Mouse (Mus musculus) CD8-positive naive resting alpha-beta T cell, adult 57 days (primary cell): Measurements from ENCODE around the gene Atxn7l3. TPM values are rescaled to one million over a fixed set of nuclear protein-coding genes. Genes with fewer than 3 reads are reported as not detected.

Experiments
- total RNA-seq: library from RNA; stranded (reverse); gene quantifications from one replicate; pipeline ENCODE4 v1.2.4, GENCODE M21; 2023

The Atxn7l3 gene
- 82.7 TPM for total RNA-seq

GRCm38 (mm10) chr11:102296491-102297472, at the start of gene Atxn7l3:
Gene Atxn7l3, minus strand, starts transcription at chr11:102296631.

DNA sequence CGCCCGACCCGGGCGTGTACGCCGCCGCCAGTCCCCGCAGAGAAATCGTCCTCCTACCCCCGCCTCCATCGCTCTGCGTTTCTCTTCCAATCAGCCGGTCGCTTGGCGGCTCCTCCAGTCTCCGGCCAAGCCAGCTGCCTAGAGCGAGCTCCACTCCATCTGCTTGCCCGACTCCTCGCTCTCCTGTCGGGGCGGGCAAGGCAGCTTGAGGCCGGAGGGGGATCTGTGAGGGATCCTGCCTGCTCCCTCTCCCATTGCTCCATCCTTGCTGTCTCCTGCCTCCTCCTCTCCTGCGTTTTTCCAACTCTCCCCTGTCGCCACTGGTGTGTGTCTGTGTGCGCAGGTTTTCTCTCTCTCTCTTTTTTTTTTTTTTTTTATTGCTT, 23.0 kb upstream of the Atxn7l3 start, which contains the start of gene Ubtf:
Gene Ubtf (minus strand): TSS at position 333 of the 383 bp plus-strand sequence.

GRCm38 (mm10) chr11:102284501-102285094, 11.8 kb downstream of the Atxn7l3 start, which contains the start of gene Tmub2:
Gene Tmub2, plus strand, starts transcription at chr11:102284931.

DNA sequence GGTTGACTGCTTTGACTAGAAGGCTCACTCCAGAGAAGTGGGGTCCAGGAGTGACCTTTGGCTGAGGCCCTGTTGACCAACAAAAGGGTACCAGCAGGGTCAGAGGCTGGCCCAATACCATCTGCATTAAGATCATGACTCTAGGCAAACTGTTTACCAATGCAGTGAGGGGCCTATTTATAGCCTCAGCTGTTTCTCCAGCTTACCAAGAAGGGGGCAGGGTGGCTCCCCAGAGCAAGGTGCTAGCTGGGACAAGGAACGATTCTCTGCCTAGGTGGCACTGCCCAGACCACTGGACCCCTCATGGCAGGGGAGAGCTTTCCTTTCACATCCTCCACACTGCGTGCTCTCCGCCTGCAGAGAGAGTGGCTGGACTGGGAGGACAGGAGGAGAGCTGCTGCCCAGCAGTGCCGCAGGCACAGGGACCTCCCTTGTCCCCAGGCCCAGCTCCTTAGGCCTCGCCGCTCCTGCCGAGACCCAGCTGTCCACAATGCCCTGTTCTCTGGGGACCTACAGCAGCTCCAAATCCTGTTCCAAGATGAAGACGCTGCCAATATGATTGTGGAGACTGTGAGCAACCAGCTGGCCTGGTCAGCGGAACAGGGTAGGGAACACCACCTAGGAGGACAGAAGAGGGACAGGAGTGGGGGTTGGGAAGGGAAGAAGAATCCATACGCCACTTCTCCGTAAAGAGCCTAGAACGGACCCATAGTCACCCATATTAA, 27.7 kb downstream of the Atxn7l3 start, which contains the start of gene Asb16:
Gene Asb16 (plus strand): TSS at position 224 of the 725 bp plus-strand sequence.

GRCm38 (mm10) chr11:102248630-102249230, 47.7 kb downstream of the Atxn7l3 start, which contains the start of gene BC030867:
Gene BC030867, plus strand, starts transcription at chr11:102248882.

Other genes with a start within 250 kb of the Atxn7l3 start
- gene Mpp2, start 208.1 kb downstream of the Atxn7l3 start, total RNA-seq, result not detected
- not detected for gene Ppy, start 195.3 kb downstream of the Atxn7l3 start, total RNA-seq
- not detected for gene Pyy, start 188.8 kb downstream of the Atxn7l3 start, total RNA-seq
- gene Nags, start 151.1 kb downstream of the Atxn7l3 start, total RNA-seq, result not detected
- gene Tmem101, start 140.2 kb downstream of the Atxn7l3 start, total RNA-seq, result 7.1 TPM
- gene Lsm12, start 111.3 kb downstream of the Atxn7l3 start, total RNA-seq, result 44.3 TPM
- 28.6 TPM for gene G6pc3, start 107.0 kb downstream of the Atxn7l3 start, total RNA-seq
- 134 TPM for gene Hdac5, start 66.5 kb downstream of the Atxn7l3 start, total RNA-seq
- 0.49 TPM for gene BC030867, start 47.7 kb downstream of the Atxn7l3 start, total RNA-seq
- gene Asb16, start 27.9 kb downstream of the Atxn7l3 start, total RNA-seq, result not detected
- gene Tmub2, start 11.7 kb downstream of the Atxn7l3 start, total RNA-seq, result 37.0 TPM
- 128 TPM for gene Ubtf, start 23.1 kb upstream of the Atxn7l3 start, total RNA-seq
- 2.5 TPM for gene Slc4a1, start 69.6 kb upstream of the Atxn7l3 start, total RNA-seq
- gene Rundc3a, start 96.8 kb upstream of the Atxn7l3 start, total RNA-seq, result 5.6 TPM
- gene Slc25a39, start 111.3 kb upstream of the Atxn7l3 start, total RNA-seq, result 29.5 TPM
- gene Grn, start 133.7 kb upstream of the Atxn7l3 start, total RNA-seq, result 15.5 TPM
- gene Fam171a2, start 151.1 kb upstream of the Atxn7l3 start, total RNA-seq, result not detected
- gene Itga2b, start 173.5 kb upstream of the Atxn7l3 start, total RNA-seq, result 13.6 TPM